Mouse (Mus musculus) MEL (cell line): ENCODE measurements around the gene Vars. TPM values are rescaled to one million over a fixed set of nuclear protein-coding genes. Genes with fewer than 3 reads are reported as not detected.

Source experiments
- DNase-seq: peaks from one replicate; pipeline ENCODE4 v3.0.0; 2011; ENCODE audit warnings: low read depth, low spot score
- H3K27ac ChIP-seq: 2 replicates; pipeline ENCODE4 v1.5.1; 2012; ENCODE audit warnings: low read depth, mild to moderate bottlenecking, control low read depth, low read length, moderate library complexity; ENCODE audit not compliant: control insufficient read depth
- H3K27me3 ChIP-seq, 2 experiments: fragments of 150-350 bp in 1 of 2; sonication (generic) in 1 of 2; 2 replicates each; pipeline ENCODE4 v1.6.1; 2012; ENCODE audit warnings: low read length in 2 of 2, mild to moderate bottlenecking in 2 of 2, improper control_type of control experiment in 1 of 2, moderate library complexity in 1 of 2; ENCODE audit not compliant: insufficient read depth in 2 of 2, control insufficient read depth in 1 of 2
- H3K36me3 ChIP-seq, 2 experiments: 2 replicates each; pipeline ENCODE4 v1.6.1; 2012 to 2014; ENCODE audit warnings: low read length in 2 of 2, improper control_type of control experiment in 1 of 2, inconsistent platforms in 1 of 2, mild to moderate bottlenecking in 1 of 2; ENCODE audit not compliant: insufficient read depth in 2 of 2, control insufficient read depth in 1 of 2
- H3K4me1 ChIP-seq, 2 experiments: fragments of 150-350 bp in 1 of 2; sonication (generic) in 1 of 2; 2 replicates each; pipeline ENCODE4 v1.6.1; 2012; ENCODE audit warnings: low read length in 2 of 2, improper control_type of control experiment in 1 of 2, mild to moderate bottlenecking in 1 of 2; ENCODE audit not compliant: insufficient read depth in 2 of 2, control insufficient read depth in 1 of 2
- H3K4me3 ChIP-seq, 2 experiments: fragments of 150-350 bp in 1 of 2; sonication (generic) in 1 of 2; 2 replicates each; pipeline ENCODE4 v1.5.1; 2012; ENCODE audit warnings: low read depth in 2 of 2, low read length in 2 of 2, mild to moderate bottlenecking in 2 of 2, moderate library complexity in 2 of 2, control low read depth in 1 of 2, improper control_type of control experiment in 1 of 2; ENCODE audit not compliant: control insufficient read depth in 1 of 2, insufficient read depth in 1 of 2
- H3K79me2 ChIP-seq: 2 replicates; pipeline ENCODE4 v1.6.1; 2012; ENCODE audit warnings: mild to moderate bottlenecking, low read length, moderate library complexity; ENCODE audit not compliant: control insufficient read depth, poor library complexity, insufficient read depth
- H3K9ac ChIP-seq: 2 replicates; pipeline ENCODE4 v1.6.1; 2012; ENCODE audit warnings: low read depth, mild to moderate bottlenecking, control low read depth, low read length, moderate library complexity; ENCODE audit not compliant: control insufficient read depth, poor library complexity, severe bottlenecking
- H3K9me3 ChIP-seq: fragments of 150-350 bp; sonication (generic); replicated peaks from 2 replicates; pipeline ENCODE4 v1.6.1; 2012; ENCODE audit warnings: mild to moderate bottlenecking, low read length, improper control_type of control experiment, moderate library complexity; ENCODE audit not compliant: insufficient read depth
- CHD1 ChIP-seq: IDR thresholded peaks from 2 replicates; pipeline ENCODE4 v1.6.1; 2012; ENCODE audit warnings: low read depth, mild to moderate bottlenecking, inconsistent platforms, low read length, improper control_type of control experiment
- CHD2 ChIP-seq: IDR thresholded peaks from 2 replicates; pipeline ENCODE4 v1.6.1; 2011; ENCODE audit warnings: low read length, improper control_type of control experiment
- CTCF ChIP-seq, 3 experiments: IDR thresholded peaks in 2 of 3; conservative IDR thresholded peaks in 1 of 3; 2 replicates each; pipeline ENCODE4 v1.5.1; 2011 to 2012; ENCODE audit warnings: low read length in 3 of 3, low read depth in 2 of 3, mild to moderate bottlenecking in 2 of 3, improper control_type of control experiment in 1 of 3, inconsistent platforms in 1 of 3, mixed read lengths in 1 of 3, moderate library complexity in 1 of 3; ENCODE audit not compliant: control insufficient read depth in 1 of 3, insufficient read depth in 1 of 3, poor library complexity in 1 of 3, severe bottlenecking in 1 of 3
- E2F4 ChIP-seq: IDR thresholded peaks from 2 replicates; pipeline ENCODE4 v1.6.1; 2011; ENCODE audit warnings: low read depth, low read length, improper control_type of control experiment, borderline replicate concordance
- ELF1 ChIP-seq: IDR thresholded peaks from 2 replicates; pipeline ENCODE4 v1.6.1; 2014; ENCODE audit warnings: low read depth, mild to moderate bottlenecking, inconsistent platforms, low read length, improper control_type of control experiment, moderate library complexity
- EP300 ChIP-seq, 2 experiments: IDR thresholded peaks; 2 replicates each; pipeline ENCODE4 v1.6.1; 2011; ENCODE audit warnings: improper control_type of control experiment in 2 of 2, low read length in 2 of 2, low read depth in 1 of 2, mild to moderate bottlenecking in 1 of 2
- ETS1 ChIP-seq: IDR thresholded peaks from 2 replicates; pipeline ENCODE4 v1.6.1; 2012; ENCODE audit warnings: low read depth, mild to moderate bottlenecking, inconsistent platforms, low read length, improper control_type of control experiment, moderate library complexity
- HCFC1 ChIP-seq: IDR thresholded peaks from 2 replicates; pipeline ENCODE4 v1.6.1; 2012; ENCODE audit warnings: low read depth, mild to moderate bottlenecking, inconsistent platforms, low read length, improper control_type of control experiment, moderate library complexity
- MAFK ChIP-seq: IDR thresholded peaks from 2 replicates; pipeline ENCODE4 v1.6.1; 2011; ENCODE audit warnings: low read depth, mild to moderate bottlenecking, low read length, improper control_type of control experiment, borderline replicate concordance
- MAX ChIP-seq: IDR thresholded peaks from 2 replicates; pipeline ENCODE4 v1.6.1; 2011; ENCODE audit warnings: low read length, improper control_type of control experiment
- MAZ ChIP-seq: IDR thresholded peaks from 2 replicates; pipeline ENCODE4 v1.6.1; 2012; ENCODE audit warnings: low read depth, mild to moderate bottlenecking, inconsistent platforms, low read length, improper control_type of control experiment
- MEF2A ChIP-seq: IDR thresholded peaks from 2 replicates; pipeline ENCODE4 v1.6.1; 2014; ENCODE audit warnings: low read depth, mild to moderate bottlenecking, inconsistent platforms, low read length, improper control_type of control experiment; ENCODE audit not compliant: poor library complexity, insufficient replicate concordance, severe bottlenecking; ENCODE audit errors: extremely low read depth
- MYB ChIP-seq: IDR thresholded peaks from 2 replicates; pipeline ENCODE4 v1.6.1; 2011; ENCODE audit warnings: mild to moderate bottlenecking, low read depth, low read length, improper control_type of control experiment
- NELFE ChIP-seq: IDR thresholded peaks from 2 replicates; pipeline ENCODE4 v1.6.1; 2011; ENCODE audit warnings: low read depth, low read length, improper control_type of control experiment
- NRF1 ChIP-seq: IDR thresholded peaks from 2 replicates; pipeline ENCODE4 v1.6.1; 2014; ENCODE audit warnings: low read depth, mild to moderate bottlenecking, inconsistent platforms, low read length, improper control_type of control experiment, moderate library complexity; ENCODE audit not compliant: poor library complexity, insufficient read depth, severe bottlenecking
- POLR2A ChIP-seq, 2 experiments: IDR thresholded peaks; 2 replicates each; pipeline ENCODE4 v1.6.1; 2011 to 2012; ENCODE audit warnings: low read length in 2 of 2, mild to moderate bottlenecking in 2 of 2, control low read depth in 1 of 2, improper control_type of control experiment in 1 of 2, low read depth in 1 of 2, moderate library complexity in 1 of 2; ENCODE audit not compliant: control insufficient read depth in 1 of 2, insufficient read depth in 1 of 2, poor library complexity in 1 of 2
- SIN3A ChIP-seq: IDR thresholded peaks from 2 replicates; pipeline ENCODE4 v1.6.1; 2012; ENCODE audit warnings: low read length, improper control_type of control experiment, inconsistent platforms
- TAL1 ChIP-seq: IDR thresholded peaks from 2 replicates; pipeline ENCODE4 v1.6.1; 2012; ENCODE audit warnings: mild to moderate bottlenecking, inconsistent platforms, low read length, moderate library complexity, mixed read lengths
- UBTF ChIP-seq: IDR thresholded peaks from 2 replicates; pipeline ENCODE4 v1.6.1; 2012; ENCODE audit warnings: low read depth, mild to moderate bottlenecking, inconsistent platforms, low read length, improper control_type of control experiment, moderate library complexity, borderline replicate concordance; ENCODE audit not compliant: insufficient read depth
- ZC3H11A ChIP-seq: IDR thresholded peaks from 2 replicates; pipeline ENCODE4 v1.6.1; 2012; ENCODE audit warnings: low read depth, mild to moderate bottlenecking, inconsistent platforms, low read length, improper control_type of control experiment
- ZMIZ1 ChIP-seq: IDR thresholded peaks from 2 replicates; pipeline ENCODE4 v1.6.1; 2012; ENCODE audit warnings: low read depth, mild to moderate bottlenecking, inconsistent platforms, low read length, improper control_type of control experiment, moderate library complexity
- polyA plus RNA-seq, 2 experiments: library from polyadenylated mRNA; stranded (reverse) in 1 of 2; unstranded in 1 of 2; fragments of >175 nt in 1 of 2; fragments of >200 nt in 1 of 2; gene quantifications; 2 replicates each; pipeline versions ENCODE4 v1.2.1 to v1.2.4; 2012; ENCODE audit warnings: low replicate concordance in 2 of 2, low read depth in 1 of 2; ENCODE audit not compliant: insufficient read length in 2 of 2, insufficient read depth in 1 of 2, missing spikeins in 1 of 2
- total RNA-seq: library from RNA; depleted of rRNA; stranded (reverse); fragments of 300-350 nt; gene quantifications from 2 replicates; pipeline ENCODE4 v1.2.3, GENCODE M21; 2012

Gene Vars
- total and polyA plus RNA-seq, 3 experiments = 149 to 251 TPM; not detected in 1

GRCm38 (mm10) chr17:35050126-35050750 is 49.5 kb downstream of the Vars start:
- H3K79me2 ChIP-seq = peaks cover 42% of the 10 kb centered on the region
- no peaks in the 10 kb centered on the region for H3K27me3 ChIP-seq
- no peaks in the 10 kb centered on the region for H3K9me3 ChIP-seq
- H3K4me3 ChIP-seq = peak overlapping the region; percentile 76 to 87
- 0 out of 2 replicates have a peak, but pooled peaks have one; percentile 15 for TF ChIP-seq ZMIZ1
- peak; percentile 17; the same call in 1 of the 2 replicates for TF ChIP-seq ETS1
- TF ChIP-seq TAL1 = no peak
- peak; percentile 66 for TF ChIP-seq MAZ
- no peak for TF ChIP-seq MYB
- TF ChIP-seq CHD2 = no peak
- no peak for TF ChIP-seq MEF2A
- TF ChIP-seq EP300 (IDR thresholded peaks at IDR 0.05; ENCODE audit: low read depth in 1 of 2, low read length in 2 of 2) = 0 out of 4 replicates have a peak, but pooled peaks of 1 of the 2 experiments have one; percentile 3
- TF ChIP-seq SIN3A = peak; percentile 19
- peak; percentile 57 for TF ChIP-seq NELFE
- TF ChIP-seq HCFC1 = peak; percentile 51; the same call in 1 of the 2 replicates
- no peak for TF ChIP-seq ZC3H11A
- TF ChIP-seq E2F4 = no peak
- 0 out of 2 replicates have a peak, but pooled peaks have one; percentile 47 for TF ChIP-seq UBTF
- TF ChIP-seq CTCF (IDR thresholded peaks at IDR 0.05 in 2 of 3, conservative IDR thresholded peaks at IDR 0.05 in 1 of 3; ENCODE audit: control insufficient read depth in 1 of 3, insufficient read depth in 1 of 3, low read depth in 2 of 3, low read length in 3 of 3, poor library complexity in 1 of 3, severe bottlenecking in 1 of 3) = no peak
- TF ChIP-seq ELF1 = peak; percentile 84
- no peak for TF ChIP-seq NRF1
- peak; percentile 60 to 69; a peak in 2 of 4 replicates for TF ChIP-seq POLR2A (IDR thresholded peaks at IDR 0.05; ENCODE audit: control insufficient read depth in 1 of 2, insufficient read depth in 1 of 2, low read depth in 1 of 2, low read length in 2 of 2, poor library complexity in 1 of 2)
- no peak for TF ChIP-seq MAFK
- no peak for TF ChIP-seq MAX
- no peak for TF ChIP-seq CHD1
- peaks cover 4 to 28% of the 10 kb centered on the region in 2 experiments for H3K36me3 ChIP-seq
- peak overlapping the region; percentile 97 for H3K27ac ChIP-seq
- peaks cover 3 to 34% of the 10 kb centered on the region in 2 experiments; a peak in 3 of 4 replicates for H3K4me1 ChIP-seq
- H3K9ac ChIP-seq = peak overlapping the region; percentile 90
- DNase-seq = peak; percentile 87
